Mouse (Mus musculus) embryonic facial prominence, embryonic 15.5 days (tissue): Measurements from ENCODE around the gene Ltb4r2. TPM values are rescaled to one million over a fixed set of nuclear protein-coding genes. Genes with fewer than 3 reads are reported as not detected.
A peak's percentile ranks its signal among the peaks of the same experiment; 100 is the strongest.

Experiments
- ATAC-seq: fragments of 200-750 bp; cut with Nextera tagmentation; 2 replicates; pipeline ENCODE4 v1.8.0; 2017; ENCODE audit warnings: low read depth, moderate TSS enrichment; ENCODE audit not compliant: insufficient number of reproducible peaks, low FRiP score, low TSS enrichment
- H3K27ac ChIP-seq: fragments of 300-500 bp; sonication (generic); replicated peaks from 2 replicates; pipeline ENCODE4 v1.5.1; 2015; ENCODE audit warnings: mild to moderate bottlenecking, inconsistent platforms
- H3K27me3 ChIP-seq: fragments of 300-500 bp; sonication (generic); 2 replicates; pipeline ENCODE4 v1.6.1; 2015; ENCODE audit warnings: inconsistent platforms
- H3K36me3 ChIP-seq: fragments of 300-500 bp; sonication (generic); 2 replicates; pipeline ENCODE4 v1.6.1; 2015; ENCODE audit warnings: mild to moderate bottlenecking, inconsistent platforms
- H3K4me1 ChIP-seq: fragments of 300-500 bp; sonication (generic); 2 replicates; pipeline ENCODE4 v1.6.1; 2015; ENCODE audit warnings: inconsistent platforms
- H3K4me2 ChIP-seq: fragments of 300-500 bp; sonication (generic); replicated peaks from 2 replicates; pipeline ENCODE4 v1.6.1; 2015; ENCODE audit warnings: mild to moderate bottlenecking, inconsistent platforms
- H3K4me3 ChIP-seq: fragments of 300-500 bp; sonication (generic); replicated peaks from 2 replicates; pipeline ENCODE4 v1.5.1; 2015; ENCODE audit warnings: mild to moderate bottlenecking, inconsistent platforms
- H3K9ac ChIP-seq: fragments of 300-500 bp; sonication (generic); 2 replicates; pipeline ENCODE4 v1.6.1; 2015; ENCODE audit warnings: inconsistent platforms
- H3K9me3 ChIP-seq: fragments of 300-500 bp; sonication (generic); replicated peaks from 2 replicates; pipeline ENCODE4 v1.6.1; 2016; ENCODE audit warnings: inconsistent platforms
- WGBS: fragments of 180-500 bp; shearing (Covaris S2); methylation state at CpG from one replicate; pipeline ENCODE4 v1.1.7; 2015; 5-methylcytosine and 5-hydroxymethylcytosine counted together
- polyA plus RNA-seq: library from polyadenylated mRNA; unstranded; fragments of >200 nt; fragmentation: Nextera tagmentation; extraction: Ambion mirVana; gene quantifications from 2 replicates; pipeline ENCODE4 v1.2.1, GENCODE M21; 2015

The Ltb4r2 gene
- polyA plus RNA-seq, 1 experiment from 2014 or later = 0.95 TPM

DNA sequence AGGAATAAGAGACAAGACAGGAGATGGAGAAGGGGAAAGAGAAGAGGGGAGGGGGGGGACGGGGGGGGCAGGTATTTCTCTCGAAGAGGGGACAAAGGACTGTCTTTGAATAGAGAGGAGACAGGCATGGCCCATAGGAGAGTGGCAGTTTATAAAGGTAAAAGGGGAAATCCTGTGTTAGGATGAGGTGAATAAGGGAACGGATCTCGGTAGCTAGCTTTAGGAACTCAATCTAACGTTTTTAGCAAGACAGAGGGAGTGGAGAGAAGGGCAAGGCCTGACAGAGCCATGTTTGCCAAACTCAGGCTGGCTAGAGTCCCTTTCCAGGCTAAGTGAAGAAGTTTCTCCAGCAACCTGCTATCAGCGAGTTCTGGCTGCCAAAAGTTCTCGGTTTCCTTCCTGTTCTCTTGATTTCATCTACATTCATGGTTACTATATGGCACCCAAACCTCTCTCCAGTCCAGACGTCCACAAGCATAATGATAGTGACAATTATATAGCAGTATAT, 38.7 kb upstream of the Ltb4r2 start:
- peaks cover 16% of the 10 kb centered on the region; the same call in 1 of the 2 replicates for H3K4me1 ChIP-seq
- 0 out of 2 replicates have a peak overlapping the region, but pooled peaks have one; percentile 83 for H3K27ac ChIP-seq
- H3K27me3 ChIP-seq = no peaks in the 10 kb centered on the region
- no peak overlapping the region for H3K9ac ChIP-seq
- WGBS = 49% methylated on average over 8 of the region's 8 CpGs
- H3K4me2 ChIP-seq = peak overlapping the region; percentile 75
- H3K36me3 ChIP-seq = peaks cover 23% of the 10 kb centered on the region
- ATAC-seq = no peak
- no peaks in the 10 kb centered on the region for H3K9me3 ChIP-seq
- peak overlapping the region; percentile 93 for H3K4me3 ChIP-seq

DNA sequence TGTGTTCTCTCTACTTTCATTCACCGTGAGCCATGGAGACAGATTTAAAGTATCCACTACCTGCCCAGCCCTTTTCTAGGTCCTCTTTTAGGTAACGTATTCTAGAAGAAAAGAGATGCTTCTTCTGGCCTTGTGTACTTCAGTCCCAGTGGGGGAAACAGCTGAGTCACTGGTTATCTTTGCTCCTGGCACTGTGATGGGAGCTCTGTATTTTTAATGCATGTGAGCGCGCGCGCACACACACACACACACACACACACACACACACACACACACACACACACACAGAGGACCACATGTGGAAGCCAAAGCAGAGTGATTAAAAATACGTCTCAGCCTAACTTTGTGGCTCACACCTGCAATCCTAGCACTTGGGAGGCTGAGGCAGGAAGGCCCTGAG, 37.8 kb upstream of the Ltb4r2 start:
- Histone ChIP-seq H3K4me1 (peaks cover 16% of the 10 kb centered on the region; the same call in 1 of the 2 replicates), H3K27ac (no peak overlapping the region), H3K36me3 (peaks cover 18% of the 10 kb centered on the region), H3K9ac (no peak overlapping the region), H3K27me3 (no peaks in the 10 kb centered on the region), H3K4me2 (no peak overlapping the region), H3K4me3 (no peak overlapping the region), H3K9me3 (no peaks in the 10 kb centered on the region)
- no peak for ATAC-seq
- 93% methylated on average over 7 of the region's 7 CpGs for WGBS

DNA sequence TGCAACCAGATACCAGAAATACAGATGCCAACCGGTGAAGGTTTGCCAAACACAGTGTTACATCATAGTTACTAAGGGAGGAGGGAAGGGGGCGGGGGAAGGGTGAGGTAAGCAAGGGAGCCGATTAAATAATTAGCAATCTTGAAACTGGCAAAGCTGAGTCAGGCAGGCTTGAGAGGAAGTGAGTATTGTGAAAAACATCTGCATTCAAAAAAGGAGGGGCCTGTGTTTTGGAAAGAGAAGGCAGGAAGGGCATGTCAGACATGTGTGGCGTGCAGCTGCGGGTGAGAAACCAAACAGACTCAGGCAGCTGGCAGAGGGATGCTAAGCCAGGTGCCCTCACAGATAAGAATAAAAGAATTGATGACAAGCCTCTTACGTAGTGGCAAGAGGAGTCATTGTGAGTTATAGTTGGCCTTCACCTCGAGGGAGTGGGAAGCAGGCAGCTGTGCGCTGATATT, 36.8 kb upstream of the Ltb4r2 start:
- Histone ChIP-seq H3K36me3 (peaks cover 8% of the 10 kb centered on the region; the same call in 1 of the 2 replicates), H3K4me1 (peaks cover 16% of the 10 kb centered on the region; the same call in 1 of the 2 replicates), H3K4me2 (no peak overlapping the region), H3K27me3 (no peaks in the 10 kb centered on the region), H3K9ac (no peak overlapping the region), H3K27ac (no peak overlapping the region; the same call in 1 of the 2 replicates), H3K9me3 (no peaks in the 10 kb centered on the region), H3K4me3 (no peak overlapping the region)
- WGBS = 45% methylated on average over 8 of the region's 8 CpGs
- no peak for ATAC-seq

DNA sequence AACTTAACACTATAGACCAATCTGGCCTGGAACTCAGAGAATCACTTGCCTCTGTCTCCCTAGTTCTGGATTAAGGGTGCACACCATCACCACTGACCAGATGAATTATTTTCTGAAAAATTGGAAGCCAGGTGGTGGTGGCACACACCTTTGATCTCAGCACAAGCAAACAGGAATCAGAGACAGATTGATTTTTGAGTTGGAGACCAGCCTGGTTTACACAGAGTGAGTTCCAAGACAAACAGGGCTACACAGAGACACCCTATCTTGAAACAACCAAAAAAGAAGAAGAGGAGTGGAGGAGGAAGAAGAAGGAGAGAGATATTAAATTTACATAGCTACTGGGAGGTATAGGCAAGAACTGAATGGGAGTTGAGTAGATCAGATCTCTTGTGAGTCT, 35.0 kb upstream of the Ltb4r2 start:
- Histone ChIP-seq H3K27ac (no peak overlapping the region), H3K9me3 (no peaks in the 10 kb centered on the region), H3K4me3 (no peak overlapping the region), H3K4me2 (no peak overlapping the region), H3K9ac (no peak overlapping the region), H3K4me1 (peaks cover 11% of the 10 kb centered on the region; the same call in 1 of the 2 replicates), H3K36me3 (no peaks in the 10 kb centered on the region), H3K27me3 (no peaks in the 10 kb centered on the region; the same call in 1 of the 2 replicates)
- no peak for ATAC-seq

DNA sequence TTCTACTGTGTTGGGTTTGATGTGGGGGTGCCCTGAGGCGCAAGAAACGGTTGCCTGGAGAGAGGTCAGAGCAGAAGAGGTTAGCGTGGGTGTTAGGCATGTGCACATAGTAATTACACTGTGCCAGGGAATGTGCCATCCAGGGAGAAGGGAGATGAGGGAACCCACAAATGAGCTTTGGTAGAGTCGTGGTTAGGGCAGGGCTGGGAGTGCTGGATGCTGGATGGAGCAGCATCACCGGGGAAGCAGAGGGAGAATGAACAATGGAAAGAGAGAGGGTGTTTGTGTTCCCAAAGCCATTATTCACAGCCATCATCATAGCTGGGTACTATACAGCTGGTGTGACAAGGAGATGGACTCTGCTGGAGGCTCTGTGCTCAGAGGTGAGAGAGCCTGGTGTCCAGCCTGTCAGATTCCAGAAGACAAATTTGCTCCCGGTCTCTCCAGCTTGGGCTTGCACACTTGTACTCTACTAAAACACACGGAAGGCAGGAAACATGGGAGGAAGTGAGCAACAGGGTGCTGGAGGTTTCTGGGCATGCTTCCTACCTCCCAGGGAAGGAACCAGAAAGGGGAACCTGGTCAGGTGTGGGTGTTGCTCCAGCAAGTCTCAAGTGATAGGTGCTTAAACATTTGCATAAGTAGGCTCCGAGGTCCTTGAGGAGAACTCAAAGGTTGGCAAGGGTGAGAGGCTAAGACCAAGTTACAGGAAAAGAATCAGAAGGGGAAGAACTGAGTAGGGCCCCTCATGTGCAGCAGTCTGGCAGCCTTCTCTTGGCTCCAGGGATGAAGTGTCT, 33.1 kb upstream of the Ltb4r2 start:
- H3K36me3 ChIP-seq = no peaks in the 10 kb centered on the region
- no peak overlapping the region for H3K4me3 ChIP-seq
- ATAC-seq = no peak
- no peaks in the 10 kb centered on the region for H3K9me3 ChIP-seq
- 0 out of 2 replicates have a peak, but pooled peaks cover 7% of the 10 kb centered on the region for H3K4me1 ChIP-seq
- no peaks in the 10 kb centered on the region; the same call in 1 of the 2 replicates for H3K27me3 ChIP-seq
- no peak overlapping the region; the same call in 1 of the 2 replicates for H3K9ac ChIP-seq
- 67% methylated on average over 8 of the region's 8 CpGs for WGBS
- H3K4me2 ChIP-seq = no peak overlapping the region
- no peak overlapping the region for H3K27ac ChIP-seq

DNA sequence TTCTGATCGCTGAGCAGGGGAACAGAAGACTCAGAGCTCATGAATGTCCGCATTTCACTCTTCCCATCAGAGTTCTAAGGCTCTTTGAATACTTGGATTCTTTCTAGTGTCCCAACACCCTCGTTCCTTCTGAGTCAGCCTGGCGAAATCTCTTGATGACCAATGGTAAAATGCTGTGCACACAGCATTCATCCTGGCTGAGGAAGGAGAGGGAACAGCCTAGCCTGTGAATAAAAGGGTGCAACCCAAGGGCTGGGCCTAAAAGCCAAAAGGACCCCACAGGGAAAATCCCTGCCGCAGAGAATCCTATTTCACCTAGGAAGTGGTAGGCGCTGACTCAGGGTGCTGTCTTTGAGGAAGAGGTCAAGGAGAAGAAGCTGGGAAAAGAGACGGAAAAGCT, 31.1 kb upstream of the Ltb4r2 start:
- Histone ChIP-seq H3K9me3 (no peaks in the 10 kb centered on the region), H3K4me2 (no peak overlapping the region), H3K4me3 (no peak overlapping the region), H3K27me3 (no peaks in the 10 kb centered on the region; the same call in 1 of the 2 replicates), H3K9ac (no peak overlapping the region), H3K36me3 (no peaks in the 10 kb centered on the region), H3K27ac (no peak overlapping the region), H3K4me1 (no peaks in the 10 kb centered on the region)
- WGBS = 76% methylated on average over 7 of the region's 7 CpGs
- ATAC-seq = no peak

DNA sequence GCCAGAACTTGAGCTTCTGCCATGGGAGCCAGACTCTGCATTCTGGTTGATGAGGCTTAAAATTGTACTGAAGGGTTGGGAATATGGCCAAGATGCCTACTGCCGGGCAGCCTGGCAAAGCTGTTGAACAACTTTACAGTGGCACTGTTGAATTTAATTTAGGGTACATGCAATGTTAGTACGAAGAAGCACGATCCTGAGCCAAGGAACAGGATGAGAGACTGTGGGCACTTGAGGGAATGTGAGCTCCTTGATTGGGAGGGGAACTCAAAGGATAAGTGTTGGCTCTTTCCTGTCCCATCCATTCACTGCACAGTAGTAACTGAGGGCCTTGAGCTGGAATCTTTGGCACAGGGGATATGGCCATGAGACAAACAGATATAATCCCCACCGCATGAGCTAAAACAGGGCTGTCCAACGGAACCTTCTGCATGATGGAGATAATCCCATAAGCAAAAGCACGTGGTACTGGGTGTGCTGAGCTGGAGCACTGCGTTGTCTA, 30.6 kb upstream of the Ltb4r2 start:
- Histone ChIP-seq H3K4me1 (no peaks in the 10 kb centered on the region), H3K36me3 (no peaks in the 10 kb centered on the region), H3K27me3 (no peaks in the 10 kb centered on the region; the same call in 1 of the 2 replicates), H3K9ac (no peak overlapping the region), H3K4me2 (no peak overlapping the region), H3K27ac (no peak overlapping the region), H3K4me3 (no peak overlapping the region), H3K9me3 (no peaks in the 10 kb centered on the region)
- 75% methylated on average over 7 of the region's 7 CpGs for WGBS
- no peak for ATAC-seq

DNA sequence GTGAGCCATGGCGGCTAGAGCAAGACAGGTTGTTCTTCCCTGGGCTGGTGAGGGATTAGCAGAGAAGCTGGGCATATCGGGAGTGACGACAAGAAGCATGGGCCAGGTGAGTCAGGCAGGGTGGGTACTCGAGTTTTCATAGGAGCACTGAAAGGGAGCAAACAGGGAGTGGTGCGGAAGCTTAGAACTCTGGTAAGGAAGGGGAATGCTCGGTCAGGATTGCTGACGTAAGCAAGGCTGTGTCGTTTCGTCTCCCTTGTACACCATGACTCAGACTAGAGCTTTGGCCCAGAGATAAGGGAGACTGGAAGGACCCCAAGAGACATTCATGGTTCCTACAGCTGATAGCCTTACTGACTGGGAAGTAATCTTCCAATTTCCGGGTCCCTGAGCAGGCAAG, 27.3 kb upstream of the Ltb4r2 start:
- 68% methylated on average over 10 of the region's 10 CpGs for WGBS
- Histone ChIP-seq H3K4me2 (no peak overlapping the region), H3K36me3 (peaks cover 11% of the 10 kb centered on the region), H3K4me1 (no peaks in the 10 kb centered on the region), H3K4me3 (no peak overlapping the region), H3K9me3 (no peaks in the 10 kb centered on the region), H3K9ac (no peak overlapping the region), H3K27ac (no peak overlapping the region), H3K27me3 (no peaks in the 10 kb centered on the region; the same call in 1 of the 2 replicates)
- ATAC-seq = no peak

DNA sequence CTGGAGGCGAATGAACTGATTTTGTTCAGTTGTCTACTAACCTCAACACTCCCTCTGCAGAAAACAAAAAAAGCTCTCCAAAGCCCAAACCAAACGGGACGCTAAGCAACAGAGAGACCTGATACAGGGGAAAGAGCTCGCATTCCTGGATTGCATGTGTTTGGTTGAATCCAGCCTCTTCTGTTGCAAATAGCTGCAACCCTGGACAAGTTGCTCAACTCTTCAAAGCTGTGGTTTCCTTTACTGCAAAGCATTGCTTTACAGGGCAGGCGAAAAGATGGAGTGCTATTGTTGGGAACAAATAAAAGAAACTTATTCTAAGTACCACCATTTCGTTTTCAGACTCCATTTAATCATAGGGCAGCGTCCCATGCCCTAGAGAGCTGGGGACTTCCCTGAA, 26.4 kb upstream of the Ltb4r2 start:
- no peak overlapping the region for H3K27ac ChIP-seq
- ATAC-seq = no peak
- no peak overlapping the region for H3K4me2 ChIP-seq
- 68% methylated on average over 7 of the region's 7 CpGs for WGBS
- H3K4me3 ChIP-seq = no peak overlapping the region
- no peaks in the 10 kb centered on the region; the same call in 1 of the 2 replicates for H3K27me3 ChIP-seq
- no peaks in the 10 kb centered on the region for H3K9me3 ChIP-seq
- no peaks in the 10 kb centered on the region for H3K4me1 ChIP-seq
- no peak overlapping the region for H3K9ac ChIP-seq
- peaks cover 21% of the 10 kb centered on the region for H3K36me3 ChIP-seq

DNA sequence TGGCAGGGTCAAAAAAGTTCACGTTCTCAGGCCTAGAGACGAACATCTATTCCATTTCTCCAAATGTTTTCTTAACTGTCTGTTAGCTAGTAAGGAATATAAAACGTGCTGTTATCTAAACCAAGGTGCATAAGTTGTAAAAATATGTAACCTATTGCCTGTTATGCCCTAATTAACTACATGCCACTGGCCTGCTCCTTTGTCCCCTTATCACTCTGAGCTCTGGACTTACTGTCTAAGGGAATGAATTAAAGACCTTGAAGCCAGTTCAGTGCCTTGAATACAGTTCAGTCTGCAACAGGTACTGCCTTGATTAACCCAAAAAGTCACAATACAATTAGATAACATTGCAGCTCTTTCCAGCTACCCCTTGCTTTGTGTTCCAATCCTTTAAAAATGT, 25.9 kb upstream of the Ltb4r2 start:
- Histone ChIP-seq H3K27ac (no peak overlapping the region), H3K36me3 (peaks cover 24% of the 10 kb centered on the region), H3K4me3 (no peak overlapping the region), H3K27me3 (no peaks in the 10 kb centered on the region; the same call in 1 of the 2 replicates), H3K9me3 (no peaks in the 10 kb centered on the region), H3K4me2 (no peak overlapping the region), H3K4me1 (no peaks in the 10 kb centered on the region), H3K9ac (no peak overlapping the region)
- WGBS = 61% methylated on average over 3 of the region's 3 CpGs
- no peak for ATAC-seq

DNA sequence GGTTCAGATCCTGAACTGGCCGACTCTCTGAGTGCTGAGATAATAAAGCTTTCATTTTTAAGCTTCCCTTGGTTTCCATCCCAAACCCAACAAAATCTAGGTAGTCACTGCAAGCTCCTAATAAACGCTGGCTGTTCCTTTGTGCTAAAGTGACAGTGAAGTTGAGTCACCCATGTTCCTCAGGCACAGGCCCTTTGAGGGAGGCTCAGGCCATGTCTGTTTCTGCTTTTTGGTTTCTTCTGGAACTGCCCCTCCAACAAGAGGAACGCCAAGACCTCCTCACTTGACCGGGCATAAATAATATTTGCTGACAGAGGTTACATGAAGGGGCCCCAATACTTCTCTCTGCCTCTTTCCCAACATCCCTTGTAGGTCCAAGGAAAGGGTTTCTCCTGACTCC, 25.5 kb upstream of the Ltb4r2 start:
- no peaks in the 10 kb centered on the region for H3K9me3 ChIP-seq
- H3K27ac ChIP-seq = no peak overlapping the region
- H3K4me3 ChIP-seq = no peak overlapping the region
- H3K36me3 ChIP-seq = peaks cover 28% of the 10 kb centered on the region
- no peak for ATAC-seq
- 83% methylated on average over 4 of the region's 4 CpGs for WGBS
- no peak overlapping the region for H3K4me2 ChIP-seq
- no peaks in the 10 kb centered on the region for H3K4me1 ChIP-seq
- H3K27me3 ChIP-seq = no peaks in the 10 kb centered on the region; the same call in 1 of the 2 replicates
- H3K9ac ChIP-seq = no peak overlapping the region
